Mouse (Mus musculus) thymus, postnatal 36 days (tissue): ENCODE measurements around the gene Kcnk13.

Experiments used
- DNase-seq, 2 experiments: peaks; one replicate each; pipeline ENCODE4 v3.0.0; 2022; ENCODE audit warnings: mixed read lengths in 2 of 2

The Kcnk13 gene

GRCm38 (mm10) chr12:100017709-100018108, 53.4 kb downstream of the Kcnk13 start:
- no peak for DNase-seq

GRCm38 (mm10) chr12:100022490-100022889, 58.2 kb downstream of the Kcnk13 start:
- DNase-seq, result no peak

- DNase-seq, result no peak
Measured at GRCm38 (mm10) chr12:100023821-100024365, 59.6 kb downstream of the Kcnk13 start.

GRCm38 (mm10) chr12:100025675-100026074, 61.4 kb downstream of the Kcnk13 start:
- no peak for DNase-seq

- no peak for DNase-seq
Measured at GRCm38 (mm10) chr12:100026715-100027245, 62.5 kb downstream of the Kcnk13 start.

- no peak for DNase-seq
Measured at GRCm38 (mm10) chr12:100027281-100027680, 63.0 kb downstream of the Kcnk13 start.

- DNase-seq, result no peak
Measured at GRCm38 (mm10) chr12:100031681-100032080, 67.4 kb downstream of the Kcnk13 start.

- DNase-seq, result no peak
Measured at GRCm38 (mm10) chr12:100032521-100032920, 68.2 kb downstream of the Kcnk13 start.

- DNase-seq, result no peak
Measured at GRCm38 (mm10) chr12:100038741-100039262, 74.5 kb downstream of the Kcnk13 start.

GRCm38 (mm10) chr12:100042116-100042515, 77.8 kb downstream of the Kcnk13 start:
- no peak for DNase-seq

GRCm38 (mm10) chr12:100044704-100045103, 80.4 kb downstream of the Kcnk13 start:
- DNase-seq, result no peak

GRCm38 (mm10) chr12:100050552-100050951, 86.3 kb downstream of the Kcnk13 start:
- DNase-seq, result no peak

- DNase-seq, result no peak
Measured at GRCm38 (mm10) chr12:100053617-100054016, 89.3 kb downstream of the Kcnk13 start.

- DNase-seq, result no peak
Measured at GRCm38 (mm10) chr12:100061071-100061470, 96.8 kb downstream of the Kcnk13 start.

- no peak for DNase-seq
Measured at GRCm38 (mm10) chr12:100061826-100062225, 97.5 kb downstream of the Kcnk13 start.

- DNase-seq, result no peak
Measured at GRCm38 (mm10) chr12:100062584-100062983, 98.3 kb downstream of the Kcnk13 start.

GRCm38 (mm10) chr12:100065109-100065508, 100.8 kb downstream of the Kcnk13 start:
- DNase-seq, result no peak

- DNase-seq, result peak; percentile 36 to 51
Measured at GRCm38 (mm10) chr12:100067477-100067876, 103.2 kb downstream of the Kcnk13 start.

- DNase-seq, result no peak
Measured at GRCm38 (mm10) chr12:100073201-100073672, 108.9 kb downstream of the Kcnk13 start.

- no peak for DNase-seq
Measured at GRCm38 (mm10) chr12:100075715-100076114, 111.4 kb downstream of the Kcnk13 start.

GRCm38 (mm10) chr12:100079636-100080286, 115.5 kb downstream of the Kcnk13 start:
- DNase-seq, result no peak

GRCm38 (mm10) chr12:100088026-100088425, 123.7 kb downstream of the Kcnk13 start:
- no peak for DNase-seq

GRCm38 (mm10) chr12:100089265-100089664, 125.0 kb downstream of the Kcnk13 start:
- no peak for DNase-seq

GRCm38 (mm10) chr12:100090750-100091149, 126.5 kb downstream of the Kcnk13 start:
- DNase-seq, result no peak
